Mouse (Mus musculus): ENCODE measurements at regions not wholly inside any gene's neighbourhood (a gene's known extent, or its start where the extent isn't known, plus 50 kb on each side); places are given as distances from the start of the nearest gene placed in this dataset.

DNA sequence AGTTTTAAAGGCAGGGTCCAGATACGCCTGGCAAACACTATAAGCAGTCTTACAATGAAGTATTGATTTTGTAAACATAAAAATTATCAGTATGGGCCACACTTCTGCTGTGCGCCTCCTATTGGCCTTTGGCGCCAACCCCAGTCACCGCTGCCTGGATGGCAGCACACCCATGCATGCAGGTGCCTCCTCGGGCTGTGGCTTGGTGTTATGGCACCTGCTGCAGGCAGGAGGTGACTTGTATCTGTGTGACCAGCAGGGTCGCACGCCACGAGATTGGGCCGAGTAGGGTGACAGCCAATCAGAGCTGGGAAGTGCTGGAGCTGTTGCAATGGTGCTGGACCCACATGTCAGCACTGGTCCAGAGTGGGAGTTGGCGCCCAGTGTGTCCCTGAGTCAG, 53.4 kb upstream of the Fcho1 start:
- no peak overlapping the region for H3K27ac ChIP-seq
- 89% methylated on average over 10 of the region's 10 CpGs for WGBS
- DNase-seq: no peak
- H3K79me2 ChIP-seq (replicated peaks; ENCODE audit: control insufficient read depth, insufficient read depth, low read length): no peaks in the 10 kb centered on the region
- no peak overlapping the region for H3K9ac ChIP-seq (ENCODE audit: low read depth, low read length)
- no peak overlapping the region for H3K4me3 ChIP-seq
- TF ChIP-seq CTCF (IDR thresholded peaks at IDR 0.05) (no peak), EP300 (IDR thresholded peaks at IDR 0.05; ENCODE audit: insufficient read depth, low read depth, low read length) (no peak), POLR2A (IDR thresholded peaks at IDR 0.05; ENCODE audit: insufficient read depth, low read depth, low read length) (no peak)
- no peaks in the 10 kb centered on the region for H3K27me3 ChIP-seq (ENCODE audit: control insufficient read depth, insufficient read depth, low read length)
- intact Hi-C loops (cut with DNase I): no loop called here
- H3K4me1 ChIP-seq (ENCODE audit: control insufficient read depth, insufficient read depth, low read length): no peaks in the 10 kb centered on the region
- H3K36me3 ChIP-seq (ENCODE audit: control insufficient read depth, insufficient read depth, low read length): no peaks in the 10 kb centered on the region
